Mouse (Mus musculus): Measurements from ENCODE around the gene Shpk. TPM values are rescaled to one million over a fixed set of nuclear protein-coding genes. Genes with fewer than 3 reads are reported as not detected.
A peak's percentile ranks its signal among the peaks of the same experiment; 100 is the strongest.

The Shpk gene
- total RNA-seq (2017), result 1.4 and 3.2 TPM in 2 replicates

DNA sequence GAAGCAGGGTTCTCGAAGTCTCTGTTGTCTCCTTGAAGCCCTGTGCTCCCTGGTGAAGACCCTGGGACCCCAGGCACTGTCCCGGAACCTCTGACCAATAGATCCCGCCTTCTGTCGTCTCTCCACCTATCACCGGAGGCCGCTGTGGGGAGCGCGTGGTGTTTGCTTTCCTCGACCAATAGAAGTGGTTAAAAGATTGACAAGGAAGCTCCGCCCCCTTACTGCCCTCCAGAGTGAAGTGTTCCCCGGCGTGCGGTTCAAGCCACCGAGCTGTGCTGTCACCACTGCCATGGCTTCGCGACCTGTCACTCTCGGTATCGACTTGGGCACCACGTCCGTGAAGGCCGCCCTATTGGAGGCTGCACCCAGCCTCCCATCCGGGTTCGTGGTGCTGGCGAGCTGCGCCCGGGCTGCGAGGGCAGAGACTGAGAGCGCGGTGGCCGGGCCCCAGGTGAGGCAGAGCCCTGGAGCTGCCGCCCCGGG, at the start of gene Shpk:
Gene Shpk (plus strand): TSS at position 231 of the 483 bp plus-strand sequence.
- ATAC-seq (replicated peaks; ENCODE audit: low read depth, poor library complexity, severe bottlenecking), result peak; percentile 95

DNA sequence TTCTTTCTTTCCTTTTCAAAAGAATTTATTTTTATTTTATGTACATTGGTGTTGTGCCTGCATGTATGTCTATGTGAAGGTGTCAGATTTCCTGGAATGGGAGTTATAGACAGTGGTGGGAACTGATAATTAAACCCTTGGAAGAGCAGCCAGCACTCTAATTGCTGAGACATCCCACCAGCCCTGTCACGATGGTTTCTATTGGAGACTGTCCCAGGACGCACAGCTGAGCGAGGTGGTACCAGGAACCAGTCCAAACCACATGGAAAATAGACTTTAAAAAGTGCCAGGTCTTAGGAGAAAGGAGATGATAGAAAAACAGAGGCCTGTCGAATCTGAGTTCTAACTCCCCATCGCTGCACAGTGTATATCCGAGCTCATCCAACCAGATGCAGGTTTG, 44.2 kb upstream of the Shpk start:
- no peak for ATAC-seq (replicated peaks; ENCODE audit: low read depth, poor library complexity, severe bottlenecking)

DNA sequence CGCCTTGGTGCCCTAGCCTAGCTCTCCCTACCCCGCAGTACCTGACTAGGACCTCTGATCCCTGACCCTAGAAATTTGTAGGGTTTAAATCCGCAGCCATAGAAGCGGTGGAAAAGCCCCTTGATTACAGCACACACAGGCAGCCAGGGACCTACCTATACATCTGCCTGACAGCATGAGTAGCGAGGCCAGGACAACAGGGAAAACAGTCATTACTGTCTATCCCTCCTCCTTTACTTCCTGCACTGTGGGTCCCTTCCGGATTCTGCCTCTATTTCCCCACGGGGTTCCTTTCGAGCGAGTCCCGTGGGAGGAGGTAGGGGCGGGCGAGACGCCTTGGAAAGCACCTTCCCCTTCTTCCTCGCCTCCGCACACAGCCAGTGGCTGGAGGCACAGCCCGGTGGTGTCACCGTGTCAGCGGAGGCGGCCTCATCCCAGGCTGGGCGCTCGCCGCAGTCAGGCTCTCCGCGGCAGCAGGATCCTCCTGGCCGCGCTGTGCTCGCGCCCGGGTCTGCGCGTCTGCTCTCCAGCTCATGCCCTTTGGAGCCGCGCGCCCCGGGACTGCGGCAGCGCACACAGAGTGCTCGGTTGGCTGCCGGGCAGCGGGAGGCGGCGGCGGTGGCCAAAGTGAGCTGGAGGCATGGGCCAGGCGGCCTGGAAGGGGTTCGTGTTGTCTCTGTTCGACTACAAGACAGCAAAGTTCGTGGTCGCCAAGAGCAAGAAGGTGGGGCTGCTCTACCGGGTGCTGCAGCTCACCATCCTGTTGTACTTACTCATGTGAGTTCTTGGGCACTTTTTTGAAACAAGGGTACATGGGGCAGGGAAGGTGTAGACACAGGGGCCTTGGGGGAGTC, 39.1 kb upstream of the Shpk start, which contains the start of gene P2rx5:
Gene P2rx5 (plus strand): TSS at position 465 of the 854 bp plus-strand sequence.
- ATAC-seq (replicated peaks; ENCODE audit: low read depth, poor library complexity, severe bottlenecking), result peak; percentile 61

DNA sequence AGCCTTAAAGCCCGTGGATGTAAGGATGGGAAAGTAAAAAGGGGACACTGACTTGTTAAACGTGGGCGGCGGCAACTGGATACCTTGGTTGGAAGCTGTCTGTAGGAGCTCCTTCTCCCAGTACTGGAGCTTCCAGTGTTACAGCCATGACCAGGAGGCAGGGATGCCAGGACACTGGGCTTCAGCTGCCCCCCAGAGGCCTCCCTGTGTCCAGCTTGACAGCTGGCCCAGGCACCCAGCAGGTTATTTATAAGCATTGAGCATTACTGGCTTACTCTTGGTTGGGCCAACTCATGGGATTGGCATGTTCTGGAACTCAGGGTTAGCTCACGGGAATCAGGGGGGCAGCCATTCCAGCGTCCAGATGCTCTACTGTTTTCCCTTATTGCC, 38.5 kb upstream of the Shpk start:
- no peak for ATAC-seq (replicated peaks; ENCODE audit: low read depth, poor library complexity, severe bottlenecking)

DNA sequence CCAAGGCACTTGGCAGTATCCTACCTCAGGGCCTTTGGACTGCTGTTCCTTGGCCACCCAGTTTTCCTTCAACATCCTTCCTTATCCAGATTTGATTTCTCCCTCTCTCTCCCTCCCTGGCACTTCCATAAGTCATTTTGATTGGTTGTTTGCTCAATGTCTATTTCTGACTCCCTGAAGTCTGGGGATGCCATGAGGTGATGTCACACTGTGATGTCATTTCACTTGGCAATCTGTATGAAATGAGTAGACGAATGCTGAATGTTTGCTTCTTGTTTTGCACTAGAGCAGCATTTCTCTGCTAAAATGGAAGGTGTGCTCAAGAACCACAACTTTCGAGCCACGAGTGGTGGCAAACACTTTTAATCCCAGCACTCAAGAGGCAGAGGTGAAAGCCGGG, 37.6 kb upstream of the Shpk start:
- ATAC-seq (replicated peaks; ENCODE audit: low read depth, poor library complexity, severe bottlenecking), result no peak

DNA sequence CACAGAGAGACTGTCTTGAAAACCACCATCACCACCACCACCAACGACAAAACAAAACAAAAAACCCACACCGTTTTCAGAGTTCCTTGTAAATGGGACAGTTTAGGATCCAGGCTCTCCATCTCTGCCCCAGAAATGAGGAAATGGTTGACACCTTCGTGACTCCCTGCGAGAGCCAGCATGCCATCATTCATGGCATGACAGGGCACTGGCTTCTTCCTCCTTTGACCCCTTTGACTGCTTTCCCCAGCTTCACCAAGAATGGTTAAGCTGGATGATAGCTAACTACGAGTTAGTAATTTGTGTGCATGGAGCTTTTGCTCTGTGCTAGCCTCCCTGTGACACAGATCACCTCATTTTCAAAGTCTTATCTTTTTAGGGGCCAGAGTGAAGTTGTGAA, 37.0 kb upstream of the Shpk start:
- peak; percentile 57 for ATAC-seq (replicated peaks; ENCODE audit: low read depth, poor library complexity, severe bottlenecking)

DNA sequence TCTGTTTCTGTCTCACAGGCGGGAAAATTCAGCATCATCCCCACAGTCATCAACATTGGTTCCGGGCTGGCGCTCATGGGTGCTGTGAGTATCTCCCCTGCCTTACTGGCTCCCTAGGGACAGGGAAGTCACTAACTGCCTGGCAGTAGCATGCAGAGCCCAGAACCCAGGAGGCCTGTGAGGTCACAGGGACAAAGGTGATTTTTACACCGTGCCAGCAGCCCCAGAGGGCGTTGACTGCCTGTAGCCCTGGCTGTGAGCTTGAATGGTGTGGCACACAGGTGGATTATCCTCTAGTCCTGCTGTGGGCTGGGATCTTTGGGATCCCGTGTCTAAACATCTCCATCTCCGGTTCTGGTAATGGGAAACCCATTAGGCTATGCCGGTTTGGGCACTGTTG, 31.2 kb upstream of the Shpk start:
- no peak for ATAC-seq (replicated peaks; ENCODE audit: low read depth, poor library complexity, severe bottlenecking)

DNA sequence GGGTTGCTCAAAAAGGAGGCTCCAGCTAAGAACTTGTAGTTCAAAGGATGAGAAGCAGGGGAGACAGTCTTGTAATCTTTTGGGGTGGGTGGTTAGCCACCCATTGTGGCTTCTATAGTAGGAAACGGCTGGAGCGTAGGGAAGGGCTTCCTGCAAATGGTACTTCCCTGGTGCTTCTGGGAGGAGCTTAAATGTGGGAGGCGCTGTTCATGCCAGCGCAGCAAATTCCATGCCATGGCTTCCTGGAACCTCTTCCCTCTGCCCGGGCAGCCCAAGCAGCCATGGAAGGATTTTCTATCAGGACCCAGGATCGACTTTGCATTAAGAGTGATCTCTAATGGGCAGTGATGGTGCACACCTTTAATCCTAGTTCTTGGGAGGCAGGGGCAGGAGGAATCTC, 30.7 kb upstream of the Shpk start:
- no peak for ATAC-seq (replicated peaks; ENCODE audit: low read depth, poor library complexity, severe bottlenecking)

DNA sequence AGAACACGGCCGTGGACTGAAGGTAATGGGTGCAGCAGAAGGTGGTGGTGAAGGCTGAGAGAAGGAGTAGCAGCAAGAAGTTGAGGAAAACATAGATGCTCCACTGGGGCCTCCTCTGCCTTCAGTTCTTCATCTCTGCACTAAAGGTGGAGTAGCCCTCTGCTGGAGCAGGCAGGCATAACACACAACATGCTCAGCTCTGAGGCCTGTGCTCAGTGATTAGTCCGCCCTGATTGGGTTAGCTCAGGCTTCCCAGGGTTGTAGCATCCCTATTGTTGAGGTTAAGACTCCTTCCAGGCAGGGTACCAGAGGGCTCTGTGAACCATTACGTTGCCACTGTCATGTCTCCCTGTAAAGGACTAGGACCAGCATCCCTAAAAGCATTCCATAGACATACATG, 30.0 kb upstream of the Shpk start:
- peak; percentile 89 for ATAC-seq (replicated peaks; ENCODE audit: low read depth, poor library complexity, severe bottlenecking)

DNA sequence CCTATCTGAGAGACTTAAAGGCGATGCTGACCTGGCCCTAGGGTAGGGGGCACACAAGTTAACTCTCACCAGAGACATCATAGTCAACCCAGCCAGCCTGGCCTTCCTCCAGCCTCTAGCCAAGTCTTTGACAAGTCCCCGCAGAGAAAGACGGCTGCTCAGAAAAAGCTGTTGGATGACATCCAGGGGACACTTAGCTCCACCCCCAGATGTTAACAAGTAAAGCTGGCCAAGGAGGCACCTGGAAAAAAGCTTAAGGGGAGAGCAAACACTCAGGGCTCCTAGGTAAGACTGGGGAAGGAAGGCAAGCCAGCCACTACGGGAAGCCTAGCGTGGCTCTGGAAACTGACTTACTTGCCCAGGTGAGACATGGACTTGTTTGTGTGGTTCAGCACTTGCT, 27.1 kb upstream of the Shpk start:
- ATAC-seq (replicated peaks; ENCODE audit: low read depth, poor library complexity, severe bottlenecking), result no peak

DNA sequence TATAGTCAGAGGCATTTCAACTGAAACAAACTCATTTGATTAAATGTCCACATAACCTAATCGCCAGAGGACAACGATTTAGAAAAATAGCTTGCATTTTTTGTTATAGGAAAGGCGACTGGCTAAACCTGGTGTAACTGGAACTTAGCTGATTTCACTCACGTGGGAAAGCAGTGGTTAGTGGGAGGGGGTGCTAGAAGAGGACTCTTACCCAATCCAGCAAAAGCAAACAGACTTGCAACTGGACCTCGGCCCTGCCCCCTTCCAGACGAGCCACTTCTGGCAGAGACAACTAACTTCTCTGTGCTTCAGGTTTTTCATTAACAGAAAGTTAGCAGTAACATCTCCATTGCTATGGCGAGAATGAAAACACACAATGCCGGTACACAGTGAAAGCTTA, 23.6 kb upstream of the Shpk start:
- no peak for ATAC-seq (replicated peaks; ENCODE audit: low read depth, poor library complexity, severe bottlenecking)

DNA sequence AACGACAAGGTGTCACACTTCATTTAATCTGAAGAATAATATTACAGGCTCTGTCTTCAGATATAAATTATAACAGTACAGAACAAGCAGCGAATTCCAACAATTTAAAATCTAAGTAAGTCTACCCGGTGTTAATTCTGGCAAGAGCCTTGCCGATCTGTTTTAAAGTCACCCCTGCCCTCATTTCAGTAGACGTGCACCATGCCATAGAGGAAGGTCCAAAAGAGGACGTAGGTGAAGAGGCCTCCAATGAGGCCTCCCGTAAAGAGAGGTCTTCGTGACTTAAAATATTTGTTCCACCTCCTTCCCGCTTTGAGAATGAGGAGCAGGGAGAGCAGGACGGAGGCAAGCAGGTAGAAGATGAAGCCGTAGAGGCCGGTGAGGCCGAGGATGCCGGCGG, 23.1 kb upstream of the Shpk start:
- no peak for ATAC-seq (replicated peaks; ENCODE audit: low read depth, poor library complexity, severe bottlenecking)

DNA sequence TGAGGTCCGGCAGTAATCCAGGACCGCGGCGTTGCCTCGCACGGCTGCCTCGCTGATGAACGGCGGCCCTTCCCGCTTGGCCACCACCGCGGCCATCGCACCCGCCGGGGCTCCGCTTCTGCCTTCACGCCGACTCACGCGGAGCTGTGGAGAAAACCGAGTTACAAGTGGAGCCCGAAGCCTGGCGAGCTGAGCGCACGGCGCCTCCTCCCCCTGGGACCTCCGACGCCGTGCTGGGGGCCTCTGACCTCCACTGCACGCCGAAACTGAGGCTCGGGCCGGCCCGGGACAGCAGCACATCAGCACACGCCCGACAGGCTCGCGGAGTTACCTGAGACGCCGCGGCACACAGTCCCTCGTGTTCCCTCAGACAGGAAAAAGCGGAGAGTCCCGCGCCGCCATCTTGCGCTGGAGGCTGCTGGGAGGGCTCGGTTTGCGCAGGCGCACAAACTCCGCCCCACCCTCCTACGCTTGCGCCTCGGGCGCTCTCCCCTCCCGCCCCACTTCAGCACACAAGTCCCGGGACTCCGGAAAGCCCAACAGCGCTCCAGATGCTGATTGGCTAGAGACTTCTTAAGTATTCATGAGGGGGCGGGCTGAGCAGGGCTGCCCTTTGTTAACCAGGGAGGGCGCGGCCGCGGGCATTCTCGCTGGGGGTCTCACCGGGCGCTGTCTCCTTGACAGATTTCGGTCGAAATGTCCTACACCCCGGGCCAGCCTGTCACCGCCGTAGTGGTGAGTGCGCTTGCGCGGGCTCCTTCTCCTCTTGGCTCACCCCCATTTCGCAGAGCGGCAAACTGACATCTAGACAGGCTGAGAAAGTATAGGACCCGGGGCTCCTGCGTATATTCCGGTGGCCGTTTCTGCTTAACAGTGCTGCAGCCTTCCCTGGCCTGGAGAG, 22.4 kb upstream of the Shpk start, which contains the start of the genes Emc6 and Tax1bp3:
Gene Emc6 (minus strand): TSS at position 430 of the 901 bp plus-strand sequence.
Gene Tax1bp3 (plus strand): TSS at position 476 of the 901 bp plus-strand sequence.
- ATAC-seq (replicated peaks; ENCODE audit: low read depth, poor library complexity, severe bottlenecking), result peak; percentile 96

DNA sequence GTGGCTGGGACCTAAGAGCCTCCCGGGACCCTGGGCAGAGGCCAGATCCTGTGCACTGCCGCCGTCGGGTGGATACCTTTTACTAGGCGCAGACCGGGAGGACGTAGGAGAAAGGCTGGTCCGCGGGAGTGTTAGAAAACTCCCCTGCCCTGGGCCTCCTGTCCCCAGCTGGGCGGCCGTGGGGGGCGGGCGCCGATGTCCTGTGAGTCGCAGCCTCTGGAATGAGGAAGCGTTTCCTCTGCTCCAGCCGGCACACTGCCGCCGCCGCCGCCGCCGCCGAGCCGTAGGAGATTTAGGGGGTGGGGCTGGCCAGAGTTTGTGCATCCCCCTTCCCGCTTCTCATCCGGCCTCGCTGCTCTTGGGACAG, 21.8 kb upstream of the Shpk start:
- peak; percentile 56 for ATAC-seq (replicated peaks; ENCODE audit: low read depth, poor library complexity, severe bottlenecking)

DNA sequence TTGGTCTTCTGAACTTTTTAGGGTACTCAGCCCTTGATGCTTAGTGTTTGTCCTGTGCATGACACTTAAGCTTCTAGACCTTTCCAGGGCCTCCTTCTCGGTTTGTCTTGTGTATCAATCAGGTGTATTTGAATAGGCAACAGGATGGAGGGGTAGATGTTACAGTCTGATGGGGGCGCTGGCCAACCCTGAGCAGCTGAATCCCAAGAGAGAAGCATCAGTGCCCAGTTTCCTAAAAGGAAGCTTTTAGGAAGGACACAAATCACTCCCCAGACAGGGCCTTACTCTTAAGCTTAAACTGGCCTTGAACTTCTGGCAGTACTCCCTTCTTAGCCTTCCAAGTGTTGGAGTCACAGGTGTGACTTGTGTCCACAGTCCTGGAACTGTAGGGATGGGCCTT, 21.4 kb upstream of the Shpk start:
- no peak for ATAC-seq (replicated peaks; ENCODE audit: low read depth, poor library complexity, severe bottlenecking)

DNA sequence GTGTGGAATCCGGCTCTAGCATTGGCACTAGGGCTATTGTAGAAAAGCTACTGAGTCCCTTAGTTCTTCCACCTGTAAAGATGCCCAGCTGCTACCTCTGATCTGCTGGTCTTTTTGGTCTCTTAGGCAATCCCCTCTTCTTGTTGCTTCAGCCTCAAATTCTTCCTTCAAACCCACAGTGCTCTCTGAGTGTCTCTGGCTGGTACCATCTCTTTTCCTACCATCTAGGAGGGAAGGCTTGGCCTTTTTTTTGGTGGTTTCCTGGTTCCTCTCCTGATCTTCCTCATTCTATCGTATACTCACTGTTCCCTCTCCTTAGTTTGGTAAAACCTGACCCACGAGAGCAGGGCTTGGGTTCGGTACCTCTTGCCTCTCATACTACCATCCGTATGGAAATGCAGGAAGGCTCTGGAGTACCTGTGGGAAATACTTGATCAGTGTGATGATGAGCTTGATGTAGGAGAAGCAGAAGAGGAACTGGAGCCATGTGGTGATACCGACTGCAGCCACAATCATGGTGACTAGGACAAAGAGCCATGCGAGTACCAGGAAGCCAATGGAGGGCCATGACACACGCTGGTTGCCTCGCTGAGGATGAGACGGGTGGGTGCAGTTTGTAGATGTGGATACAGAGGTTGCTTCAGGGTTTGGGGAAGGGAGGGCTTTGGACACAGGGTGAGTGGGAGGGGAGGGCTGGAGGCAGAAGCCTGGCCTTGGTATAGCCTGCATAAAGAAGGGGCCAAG, 13.2 kb upstream of the Shpk start:
- ATAC-seq (replicated peaks; ENCODE audit: low read depth, poor library complexity, severe bottlenecking), result peak; percentile 55

DNA sequence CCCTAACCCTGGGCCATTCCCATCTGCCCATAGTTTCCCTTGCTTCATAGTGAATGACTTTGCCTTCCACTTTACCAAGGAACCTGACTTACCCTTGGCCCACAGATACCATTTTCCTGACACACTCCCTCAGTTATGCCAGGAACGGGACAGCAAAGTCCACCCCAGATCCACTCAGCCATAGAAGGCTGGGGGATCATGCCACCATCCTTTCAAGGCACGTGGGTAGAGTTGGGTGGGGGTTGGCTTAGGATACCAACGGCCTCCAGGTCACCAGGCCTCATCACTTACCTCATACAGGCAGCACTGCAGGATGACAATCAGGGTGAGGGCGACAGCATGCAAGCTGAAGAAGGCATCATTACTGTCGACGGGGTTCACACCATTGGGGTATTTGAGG, 12.0 kb upstream of the Shpk start:
- ATAC-seq (replicated peaks; ENCODE audit: low read depth, poor library complexity, severe bottlenecking), result no peak

DNA sequence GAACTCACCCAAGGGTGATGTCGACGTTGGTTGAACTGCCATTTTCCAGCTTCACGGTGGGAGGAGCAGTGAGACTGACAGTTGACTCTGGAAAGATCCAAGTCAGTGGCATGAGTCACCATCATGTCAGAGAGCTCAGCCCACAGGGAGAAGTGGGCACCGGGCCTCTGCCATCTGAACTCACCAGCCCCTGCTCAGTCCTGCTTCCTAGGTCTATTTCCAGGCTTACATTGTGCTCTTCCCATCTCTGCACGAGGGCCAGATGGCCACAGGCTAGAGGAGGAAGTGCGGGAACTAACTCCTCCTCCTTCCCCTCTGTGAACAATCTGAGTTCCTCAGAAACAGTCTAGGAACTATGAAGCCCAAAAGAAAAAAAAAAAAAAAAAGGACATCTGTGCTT, 6.2 kb upstream of the Shpk start:
- ATAC-seq (replicated peaks; ENCODE audit: low read depth, poor library complexity, severe bottlenecking), result peak; percentile 81

DNA sequence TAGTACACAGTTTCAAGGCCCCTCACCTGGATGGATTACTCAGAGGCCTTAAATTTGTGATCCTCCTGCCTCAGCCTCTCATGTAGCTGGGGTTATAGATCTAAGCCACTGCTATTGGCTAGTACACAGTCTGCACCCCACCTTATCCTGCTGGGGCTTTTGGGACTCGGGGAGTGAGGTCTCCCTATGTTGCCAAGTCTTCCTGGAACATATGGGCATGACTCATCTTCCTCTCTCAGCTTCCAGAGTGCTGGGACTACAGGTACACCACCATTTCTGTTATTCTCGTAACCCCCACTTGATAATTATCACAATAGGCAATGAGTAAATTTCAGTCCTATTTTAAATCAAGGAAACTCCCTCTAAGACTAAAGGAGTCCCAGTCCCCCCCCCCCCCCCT, 4.8 kb upstream of the Shpk start:
- ATAC-seq (replicated peaks; ENCODE audit: low read depth, poor library complexity, severe bottlenecking), result no peak

DNA sequence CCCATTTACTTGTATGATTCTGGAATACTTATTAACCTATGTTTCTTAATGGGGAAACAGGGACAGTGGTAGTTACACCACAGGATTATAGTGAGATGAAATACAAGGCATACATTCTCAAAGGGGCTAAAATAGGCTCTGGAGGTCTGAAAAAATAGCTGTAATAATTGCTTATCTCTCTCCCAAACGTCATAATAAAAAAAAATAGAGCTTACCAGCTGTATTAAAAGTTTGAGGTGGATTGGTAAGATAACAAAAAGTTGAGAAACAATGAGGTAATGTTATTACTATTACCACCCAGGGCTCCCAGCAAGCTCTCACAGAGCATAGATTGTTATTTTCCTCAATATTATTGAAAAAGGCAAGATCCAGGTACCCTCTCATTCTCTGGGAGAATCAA, 1.1 kb upstream of the Shpk start:
- no peak for ATAC-seq (replicated peaks; ENCODE audit: low read depth, poor library complexity, severe bottlenecking)
